Mouse (Mus musculus): ENCODE results near the gene Wdr73.
A peak's percentile ranks its signal among the peaks of the same experiment; 100 is the strongest.

Gene Wdr73

DNA sequence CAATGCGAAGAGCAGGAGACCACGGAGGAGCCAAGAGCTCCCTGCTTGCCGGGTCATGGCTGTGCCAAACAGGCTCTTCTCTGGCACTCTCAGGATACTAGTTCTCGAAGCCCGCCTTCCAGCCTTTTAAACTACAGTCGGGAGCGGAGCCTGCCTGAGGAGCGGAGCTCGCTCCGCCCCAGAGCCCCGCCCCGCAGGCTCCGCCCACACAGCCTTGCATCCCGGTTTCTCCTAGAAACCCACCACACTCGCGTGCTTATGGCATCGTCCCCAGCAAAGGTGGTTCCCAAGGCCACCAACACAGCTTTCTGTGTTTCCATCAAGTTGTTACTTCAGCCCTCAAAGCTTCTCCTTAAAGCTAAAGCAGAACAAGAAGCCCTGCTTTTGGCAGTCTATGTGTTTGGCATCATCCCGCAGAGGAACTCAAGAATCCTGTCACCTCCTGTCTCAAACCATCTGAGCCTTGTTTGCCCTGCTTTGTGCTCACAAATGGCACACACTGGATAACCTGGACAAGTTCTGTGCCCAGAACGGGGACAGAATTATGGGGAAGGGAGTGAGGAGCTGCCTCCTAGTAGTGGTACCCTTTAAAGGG, 3.9 kb upstream of the Wdr73 start, which contains the start of gene Nmb:
Gene Nmb (minus strand): TSS at position 156 of the 595 bp plus-strand sequence.
- H3K36me3 ChIP-seq (ENCODE audit: control insufficient read depth, insufficient read depth, low read length, poor library complexity, severe bottlenecking) = no peaks in the 10 kb centered on the region; the same call in 1 of the 2 replicates
- H3K27me3 ChIP-seq (ENCODE audit: control insufficient read depth, insufficient read depth, low read length, poor library complexity, severe bottlenecking) = no peaks in the 10 kb centered on the region
- DNase-seq (ENCODE audit: low read depth, low spot score) = peak; percentile 28

DNA sequence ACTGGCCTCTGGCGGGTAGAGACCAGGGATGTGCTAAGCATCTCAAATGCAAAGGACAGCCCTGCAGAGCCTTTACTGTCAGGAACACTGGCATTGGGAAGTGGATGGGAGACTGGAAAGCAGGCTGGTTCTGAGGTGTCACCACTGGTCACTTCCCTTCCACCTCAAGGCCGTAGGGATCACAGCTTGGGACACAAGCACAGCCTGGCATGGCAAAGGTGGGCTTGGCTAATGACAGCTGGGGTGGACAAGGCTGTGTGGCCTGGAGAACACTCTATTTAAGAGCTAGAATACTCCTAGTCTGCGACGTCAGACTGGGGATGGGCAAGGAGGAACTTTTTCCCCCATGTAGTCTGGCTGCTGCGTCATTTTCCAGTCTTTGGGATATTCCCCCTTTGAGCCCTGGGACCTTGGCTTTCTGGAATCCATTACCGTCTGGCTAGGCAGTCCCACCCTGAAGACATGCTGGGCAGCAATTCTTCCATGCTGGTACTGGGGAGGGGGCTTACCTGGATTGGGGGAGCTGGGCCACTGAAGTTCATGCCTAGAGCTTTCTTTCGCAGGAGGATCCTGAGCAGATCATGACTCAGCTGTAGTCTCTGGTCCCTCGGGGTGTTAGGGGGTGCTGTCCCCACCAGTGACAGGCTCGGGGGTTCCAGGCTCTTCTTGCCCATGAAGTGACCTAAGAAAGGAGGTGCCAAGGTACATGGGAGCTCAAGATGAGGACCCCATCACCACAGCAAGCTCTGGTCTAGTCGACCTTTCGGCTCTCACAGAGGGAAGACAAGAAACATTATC, 2.8 kb upstream of the Wdr73 start:
- DNase-seq (ENCODE audit: low read depth, low spot score) = no peak
- Histone ChIP-seq H3K36me3 (ENCODE audit: control insufficient read depth, insufficient read depth, low read length, poor library complexity, severe bottlenecking) (no peaks in the 10 kb centered on the region; the same call in 1 of the 2 replicates), H3K27me3 (ENCODE audit: control insufficient read depth, insufficient read depth, low read length, poor library complexity, severe bottlenecking) (no peaks in the 10 kb centered on the region)

DNA sequence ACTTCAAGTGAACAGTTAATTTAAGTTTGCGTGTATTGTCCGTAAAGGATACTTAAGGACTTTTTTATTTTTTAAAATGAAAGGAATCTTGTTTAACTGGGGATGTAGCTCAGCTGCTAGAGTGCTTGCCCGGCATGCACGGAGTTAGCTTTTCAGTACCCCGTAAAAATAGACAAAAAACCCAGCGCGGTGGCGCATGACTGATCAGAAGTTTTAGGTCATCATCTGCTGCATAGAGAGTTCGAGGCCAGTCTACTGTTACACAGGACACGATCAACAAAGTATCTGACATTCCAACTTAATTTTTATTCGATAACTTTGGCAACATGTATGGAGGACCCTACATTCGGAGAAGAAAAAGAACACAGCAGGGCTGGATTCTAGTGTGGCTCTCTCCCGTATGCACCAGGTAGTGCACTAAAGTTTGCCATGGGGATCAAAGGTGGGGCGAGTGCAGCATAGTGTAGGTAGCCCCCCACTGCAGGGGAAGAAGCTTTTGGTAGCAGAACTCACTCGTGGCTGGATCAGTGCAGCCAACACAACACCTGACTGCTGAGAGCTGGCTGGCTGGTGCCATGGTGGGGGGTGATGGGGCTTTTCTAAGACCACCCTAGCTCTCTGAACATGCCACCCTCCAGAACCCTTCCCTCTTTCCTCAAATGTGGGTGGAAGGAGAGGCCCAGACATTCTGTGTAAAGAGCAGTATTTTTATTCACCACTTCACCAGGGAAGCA, 639 bp upstream of the Wdr73 start:
- peak; percentile 34 for DNase-seq (ENCODE audit: low read depth, low spot score)
- peaks cover 8% of the 10 kb centered on the region for H3K36me3 ChIP-seq (ENCODE audit: control insufficient read depth, insufficient read depth, low read length, poor library complexity, severe bottlenecking)
- H3K27me3 ChIP-seq (ENCODE audit: control insufficient read depth, insufficient read depth, low read length, poor library complexity, severe bottlenecking) = no peaks in the 10 kb centered on the region

DNA sequence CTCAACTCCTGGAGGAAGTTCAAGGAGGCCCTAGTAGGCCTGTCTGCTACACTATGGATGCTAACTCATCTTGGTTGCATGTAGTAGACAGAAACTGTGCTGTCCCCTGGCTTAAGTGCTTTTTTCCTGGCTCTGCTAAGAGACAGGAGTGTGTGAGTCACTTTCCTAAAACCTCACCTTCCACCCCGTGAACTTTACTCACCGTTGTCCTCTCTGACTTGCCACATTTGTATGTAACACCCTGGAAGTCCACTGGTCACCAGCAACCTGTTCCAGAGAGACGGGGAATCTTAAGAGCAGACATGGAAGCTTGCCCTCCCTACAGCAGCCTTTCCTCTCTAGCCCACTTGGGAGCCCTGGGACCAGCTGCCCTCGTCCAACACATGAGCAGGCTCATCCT, 3.3 kb downstream of the Wdr73 start:
- Histone ChIP-seq H3K27me3 (ENCODE audit: control insufficient read depth, insufficient read depth, low read length, poor library complexity, severe bottlenecking) (no peaks in the 10 kb centered on the region), H3K36me3 (ENCODE audit: control insufficient read depth, insufficient read depth, low read length, poor library complexity, severe bottlenecking) (peaks cover 17% of the 10 kb centered on the region)
- no peak for DNase-seq (ENCODE audit: low read depth, low spot score)

DNA sequence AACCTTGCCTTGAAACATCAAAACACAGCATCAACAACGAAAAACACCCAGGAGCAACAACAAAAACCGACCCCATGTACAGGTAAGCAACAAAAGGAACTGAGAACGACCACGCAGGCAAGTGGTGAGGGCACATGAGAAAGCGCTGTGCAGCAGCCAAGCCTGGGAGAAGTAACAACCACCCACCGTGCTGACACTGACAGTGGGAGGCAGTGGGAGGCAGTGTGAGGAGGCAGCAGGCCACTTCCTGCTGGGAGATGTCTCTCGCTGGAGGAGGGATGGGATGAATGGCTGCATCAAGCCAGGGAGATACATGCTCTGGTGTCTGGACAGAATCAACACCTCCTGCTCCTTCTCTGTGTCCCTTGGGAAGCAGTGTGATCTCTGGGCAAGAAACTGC, 3.9 kb downstream of the Wdr73 start:
- no peak for DNase-seq (ENCODE audit: low read depth, low spot score)
- H3K36me3 ChIP-seq (ENCODE audit: control insufficient read depth, insufficient read depth, low read length, poor library complexity, severe bottlenecking) = peaks cover 17% of the 10 kb centered on the region
- H3K27me3 ChIP-seq (ENCODE audit: control insufficient read depth, insufficient read depth, low read length, poor library complexity, severe bottlenecking) = no peaks in the 10 kb centered on the region

DNA sequence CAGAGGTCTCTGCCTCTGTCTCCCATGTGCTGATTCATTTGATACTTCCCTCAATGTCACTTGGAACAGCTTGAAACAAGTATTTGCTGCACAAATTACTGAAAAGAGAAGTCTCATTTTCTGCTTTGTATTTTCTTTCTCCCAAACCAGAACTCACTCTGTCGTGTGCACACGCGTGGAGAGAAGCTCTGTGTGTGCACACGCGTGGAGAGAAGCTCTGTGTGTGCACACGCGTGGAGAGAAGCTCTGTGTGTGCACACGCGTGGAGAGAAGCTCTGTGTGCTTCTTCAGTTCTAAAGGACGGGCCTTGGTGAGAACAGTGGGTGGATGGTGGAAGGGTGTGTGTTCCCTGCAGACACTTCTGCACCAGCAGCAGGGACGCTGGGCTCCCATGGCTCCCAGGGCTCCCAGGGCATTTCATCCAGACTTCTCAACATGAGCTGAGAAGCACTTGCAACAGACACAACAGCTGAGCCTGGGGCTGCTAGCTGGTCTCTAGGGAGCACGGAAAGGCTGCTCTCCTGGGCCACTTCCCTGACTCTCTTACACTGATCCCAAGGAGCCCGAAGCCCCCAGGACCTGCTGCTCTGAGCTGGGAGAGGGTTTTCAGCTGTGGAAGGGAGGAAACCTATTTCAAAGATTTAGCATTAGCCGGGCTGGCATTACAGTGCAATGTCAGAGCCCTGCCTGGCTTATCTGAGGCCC, 6.1 kb downstream of the Wdr73 start:
- DNase-seq (ENCODE audit: low read depth, low spot score) = no peak
- H3K27me3 ChIP-seq (ENCODE audit: control insufficient read depth, insufficient read depth, low read length, poor library complexity, severe bottlenecking) = no peaks in the 10 kb centered on the region
- peaks cover 20% of the 10 kb centered on the region for H3K36me3 ChIP-seq (ENCODE audit: control insufficient read depth, insufficient read depth, low read length, poor library complexity, severe bottlenecking)

DNA sequence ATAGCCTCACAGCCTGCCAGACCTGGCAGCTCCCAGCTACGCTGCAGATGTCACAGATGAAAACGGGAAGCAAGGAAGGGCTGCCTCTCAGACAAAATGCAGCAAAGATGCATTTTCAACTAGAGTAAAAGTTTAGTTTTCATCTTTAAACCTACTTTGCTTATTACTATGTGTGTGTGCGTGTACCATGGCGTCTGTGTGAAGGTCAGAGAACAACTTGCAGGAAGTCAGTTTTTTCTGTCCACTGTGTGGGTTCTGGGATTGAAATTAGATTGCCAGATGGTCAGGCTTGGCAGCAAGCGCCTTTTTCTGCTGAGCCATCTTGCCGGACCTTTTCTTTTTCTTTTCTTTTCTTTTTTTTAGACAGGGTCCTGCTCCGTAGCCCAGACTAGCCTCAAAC, 6.9 kb downstream of the Wdr73 start:
- no peak for DNase-seq (ENCODE audit: low read depth, low spot score)

DNA sequence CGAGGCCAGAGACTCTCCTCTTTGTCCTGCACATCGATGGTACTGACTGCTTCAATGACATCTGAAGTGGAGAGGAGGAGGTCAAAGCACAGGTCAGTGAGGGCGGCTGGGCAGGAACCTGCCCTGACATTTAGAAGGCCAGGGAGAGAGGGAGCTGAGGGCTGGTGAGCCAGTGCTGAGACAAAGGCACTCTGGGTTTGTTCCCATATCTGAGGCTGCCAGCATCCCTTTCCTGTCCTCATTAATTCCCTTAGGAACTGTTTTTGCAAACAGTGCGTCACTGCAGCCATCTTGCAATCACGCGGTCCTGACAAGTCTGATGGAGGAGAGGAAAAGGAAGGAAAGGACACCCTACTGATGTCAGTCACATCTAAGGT, 7.3 kb downstream of the Wdr73 start:
- DNase-seq (ENCODE audit: low read depth, low spot score) = no peak
- no peaks in the 10 kb centered on the region for H3K27me3 ChIP-seq (ENCODE audit: control insufficient read depth, insufficient read depth, low read length, poor library complexity, severe bottlenecking)
- peaks cover 20% of the 10 kb centered on the region for H3K36me3 ChIP-seq (ENCODE audit: control insufficient read depth, insufficient read depth, low read length, poor library complexity, severe bottlenecking)

More for the DNA sequence above, 6.9 kb downstream of the Wdr73 start:
- Histone ChIP-seq H3K36me3 (ENCODE audit: control insufficient read depth, insufficient read depth, low read length, poor library complexity, severe bottlenecking) (peaks cover 20% of the 10 kb centered on the region), H3K27me3 (ENCODE audit: control insufficient read depth, insufficient read depth, low read length, poor library complexity, severe bottlenecking) (no peaks in the 10 kb centered on the region)

DNA sequence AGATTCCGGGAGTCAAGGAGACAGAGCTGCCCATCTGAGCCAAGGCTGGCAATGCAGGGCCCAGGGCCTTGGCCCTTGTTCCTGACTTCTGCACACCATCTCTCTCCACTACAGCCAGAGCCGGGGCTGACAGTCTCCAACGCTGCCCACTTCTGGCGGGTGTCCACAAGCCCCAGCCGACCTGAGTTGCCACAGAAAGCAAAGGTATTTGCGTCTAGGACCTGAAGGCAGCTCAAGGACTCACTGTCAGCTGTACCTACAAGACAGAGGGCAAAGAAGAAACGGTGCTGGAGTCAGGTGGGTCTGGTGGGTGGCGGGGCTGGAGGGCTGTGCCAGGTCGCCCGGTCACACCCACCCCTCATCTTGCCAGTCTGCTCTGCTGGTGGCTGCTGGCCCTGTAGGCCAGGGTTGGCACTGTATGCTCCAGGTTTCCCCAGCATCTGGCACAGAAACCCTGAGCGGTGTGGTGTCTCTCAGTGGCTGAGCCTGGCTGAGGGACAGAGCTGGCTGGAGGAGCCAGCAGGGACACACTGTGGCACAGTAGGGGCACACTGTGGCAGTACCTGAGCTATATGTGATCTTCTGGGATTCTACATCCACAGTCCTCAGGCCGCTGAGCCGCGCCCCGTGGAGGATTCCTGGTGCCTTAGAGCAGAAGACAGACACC, 7.8 kb downstream of the Wdr73 start:
- Histone ChIP-seq H3K36me3 (ENCODE audit: control insufficient read depth, insufficient read depth, low read length, poor library complexity, severe bottlenecking) (peaks cover 18% of the 10 kb centered on the region), H3K27me3 (ENCODE audit: control insufficient read depth, insufficient read depth, low read length, poor library complexity, severe bottlenecking) (no peaks in the 10 kb centered on the region)
- DNase-seq (ENCODE audit: low read depth, low spot score) = no peak

DNA sequence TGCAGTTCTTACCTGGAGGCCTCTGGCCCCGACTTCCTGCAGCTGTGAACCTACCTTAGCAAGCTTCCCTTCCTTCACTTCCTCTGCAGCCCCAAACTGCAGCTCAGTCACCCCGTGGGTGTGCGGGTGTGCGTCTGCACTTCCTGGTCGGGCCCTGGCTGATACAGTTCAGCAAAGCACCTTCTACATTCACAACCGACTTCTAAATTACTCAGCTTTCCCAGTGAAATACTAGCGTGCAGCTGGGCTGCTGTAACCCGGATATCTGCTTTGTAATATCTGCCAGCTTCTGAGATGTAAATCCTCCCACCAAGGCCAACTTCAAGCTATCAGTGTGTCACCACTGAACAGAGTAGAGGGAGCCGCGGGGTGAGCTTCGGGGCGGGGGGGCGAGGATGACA, 11.2 kb downstream of the Wdr73 start:
- DNase-seq (ENCODE audit: low read depth, low spot score) = peak; percentile 70
- no peaks in the 10 kb centered on the region for H3K27me3 ChIP-seq (ENCODE audit: control insufficient read depth, insufficient read depth, low read length, poor library complexity, severe bottlenecking)
- peaks cover 7% of the 10 kb centered on the region for H3K36me3 ChIP-seq (ENCODE audit: control insufficient read depth, insufficient read depth, low read length, poor library complexity, severe bottlenecking)

DNA sequence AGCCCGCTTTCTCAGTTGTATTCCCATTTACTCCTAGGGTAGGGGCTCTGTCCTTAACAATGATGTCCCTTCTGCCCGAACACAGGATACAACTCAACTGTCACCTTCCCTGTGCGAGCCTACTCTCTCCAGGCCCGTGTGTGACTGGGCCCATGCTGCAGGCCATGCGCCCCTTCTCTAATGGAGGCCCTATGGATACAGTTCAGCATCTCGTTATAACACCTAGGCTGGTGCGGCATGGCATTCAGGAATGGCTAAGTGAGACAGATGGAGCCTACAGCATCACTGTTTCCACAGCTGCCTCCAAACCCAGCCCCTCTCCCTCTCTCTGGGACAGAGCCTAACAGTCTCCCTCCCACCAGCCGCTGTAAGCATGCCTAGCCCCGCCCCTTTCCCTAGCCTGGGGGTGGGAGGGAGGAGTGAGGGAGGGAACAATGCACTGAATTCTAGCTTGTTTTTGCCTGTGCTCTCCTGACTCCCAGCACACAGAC, 12.0 kb downstream of the Wdr73 start:
- Histone ChIP-seq H3K27me3 (ENCODE audit: control insufficient read depth, insufficient read depth, low read length, poor library complexity, severe bottlenecking) (no peaks in the 10 kb centered on the region), H3K36me3 (ENCODE audit: control insufficient read depth, insufficient read depth, low read length, poor library complexity, severe bottlenecking) (peaks cover 4% of the 10 kb centered on the region)
- no peak for DNase-seq (ENCODE audit: low read depth, low spot score)

DNA sequence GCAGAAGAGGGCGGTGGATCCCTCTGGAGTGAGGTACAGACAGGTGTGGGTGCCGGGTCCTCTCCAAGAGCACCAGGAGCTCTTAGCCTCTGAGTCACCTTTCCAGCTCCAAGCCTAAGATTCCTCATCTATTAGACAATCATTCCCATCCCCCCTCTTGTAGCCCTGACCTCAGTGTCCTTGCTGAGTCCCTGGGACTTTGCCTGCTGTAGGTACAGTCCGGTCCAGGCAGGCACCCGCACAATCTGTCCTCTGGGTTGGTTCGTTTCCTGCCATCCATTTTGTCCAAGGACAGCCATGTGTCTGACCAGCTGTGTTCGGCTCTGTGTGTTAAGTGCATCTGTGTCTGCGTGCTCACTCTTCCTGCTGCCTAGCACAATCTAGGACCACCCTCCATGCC, 12.5 kb downstream of the Wdr73 start:
- no peak for DNase-seq (ENCODE audit: low read depth, low spot score)
- Histone ChIP-seq H3K36me3 (ENCODE audit: control insufficient read depth, insufficient read depth, low read length, poor library complexity, severe bottlenecking) (peaks cover 4% of the 10 kb centered on the region), H3K27me3 (ENCODE audit: control insufficient read depth, insufficient read depth, low read length, poor library complexity, severe bottlenecking) (no peaks in the 10 kb centered on the region)

DNA sequence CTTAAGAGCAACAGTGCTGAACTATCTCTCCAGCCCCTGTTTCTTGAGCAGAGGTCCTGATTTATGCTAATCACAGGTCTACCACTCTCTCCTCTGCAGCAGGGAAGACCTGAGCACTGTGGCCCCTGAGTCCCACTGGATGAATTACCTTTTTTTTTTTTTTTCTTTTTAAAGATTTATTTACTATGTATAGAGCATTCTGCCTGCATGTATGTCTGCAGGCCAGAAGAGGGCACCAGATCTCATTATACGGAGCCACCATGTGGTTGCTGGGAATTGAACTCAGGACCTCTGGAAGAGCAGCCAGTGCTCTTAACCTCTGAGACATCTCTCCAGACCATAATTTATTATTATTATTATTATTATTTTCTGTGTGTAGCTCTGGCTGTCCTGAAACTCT, 15.4 kb downstream of the Wdr73 start:
- H3K36me3 ChIP-seq (ENCODE audit: control insufficient read depth, insufficient read depth, low read length, poor library complexity, severe bottlenecking) = no peaks in the 10 kb centered on the region
- H3K27me3 ChIP-seq (ENCODE audit: control insufficient read depth, insufficient read depth, low read length, poor library complexity, severe bottlenecking) = no peaks in the 10 kb centered on the region
- peak; percentile 61 for DNase-seq (ENCODE audit: low read depth, low spot score)

DNA sequence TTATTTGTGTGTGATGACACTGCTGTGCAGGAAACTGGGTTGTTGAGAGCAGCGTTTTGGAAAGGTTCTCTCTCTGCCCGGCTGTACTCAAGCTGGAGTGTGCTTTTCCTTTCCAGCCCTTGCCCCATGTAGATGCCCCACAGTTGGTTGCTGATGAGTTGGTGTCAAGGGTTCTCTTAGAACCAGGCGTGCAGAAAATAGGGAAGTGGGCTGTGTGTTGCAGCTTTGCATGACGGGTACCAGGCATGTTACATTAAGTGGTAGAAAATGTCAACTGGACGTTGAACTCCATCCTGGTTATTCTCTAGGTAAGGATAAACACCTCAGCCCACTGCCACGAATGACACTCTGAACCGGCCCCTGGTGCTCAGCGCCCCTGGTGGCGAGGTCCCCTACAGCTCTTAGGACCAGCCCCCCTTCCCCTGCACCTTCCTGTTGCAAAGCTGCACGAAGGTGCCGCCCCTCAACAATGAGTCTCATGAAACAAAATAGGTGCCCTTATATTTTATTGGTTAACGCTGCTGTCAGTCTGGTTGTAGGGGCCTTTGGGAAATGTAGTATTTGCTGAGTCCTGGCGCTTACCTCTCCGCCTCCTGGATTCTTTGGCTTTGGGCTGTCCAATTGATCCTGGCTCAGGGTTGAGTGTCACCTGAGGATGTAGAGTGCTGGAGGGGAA, 18.1 kb downstream of the Wdr73 start:
- Histone ChIP-seq H3K27me3 (ENCODE audit: control insufficient read depth, insufficient read depth, low read length, poor library complexity, severe bottlenecking) (no peaks in the 10 kb centered on the region), H3K36me3 (ENCODE audit: control insufficient read depth, insufficient read depth, low read length, poor library complexity, severe bottlenecking) (no peaks in the 10 kb centered on the region)
- DNase-seq (ENCODE audit: low read depth, low spot score) = peak; percentile 94

All from splenic B cell, adult 2 months (primary cell).